Mouse (Mus musculus) hindbrain, embryonic 10.5 days (tissue): ENCODE measurements around the gene Wdr61. TPM values are rescaled to one million over a fixed set of nuclear protein-coding genes. Genes with fewer than 3 reads are reported as not detected.
"Not testable (repeated sequence)": the region's sequence is repeated elsewhere in the genome, so short reads cannot be mapped to it uniquely, and the experiment has no call there.

Source experiments
- DNase-seq: peaks from one replicate; pipeline ENCODE4 v3.0.0-alpha.2; 2017; ENCODE audit warnings: low spot score
- H3K27ac ChIP-seq: fragments of 300-500 bp; sonication (generic); 2 replicates; pipeline ENCODE4 v1.5.1; 2016; ENCODE audit warnings: mild to moderate bottlenecking, moderate library complexity
- H3K27me3 ChIP-seq: fragments of 300-500 bp; sonication (generic); 2 replicates; pipeline ENCODE4 v1.6.1; 2016; ENCODE audit warnings: mild to moderate bottlenecking; ENCODE audit not compliant: poor library complexity, insufficient read depth, severe bottlenecking
- H3K36me3 ChIP-seq: fragments of 300-500 bp; sonication (generic); 2 replicates; pipeline ENCODE4 v1.6.1; 2016; ENCODE audit warnings: mild to moderate bottlenecking, moderate library complexity
- H3K4me1 ChIP-seq: fragments of 300-500 bp; sonication (generic); replicated peaks from 2 replicates; pipeline ENCODE4 v1.6.1; 2016; ENCODE audit warnings: mild to moderate bottlenecking
- H3K4me3 ChIP-seq: fragments of 300-500 bp; sonication (generic); 2 replicates; pipeline ENCODE4 v1.5.1; 2016; ENCODE audit warnings: mild to moderate bottlenecking, moderate library complexity
- H3K9me3 ChIP-seq: fragments of 300-500 bp; sonication (generic); 2 replicates; pipeline ENCODE4 v1.6.1; 2016; ENCODE audit warnings: mild to moderate bottlenecking, moderate library complexity
- WGBS: fragments of 180-500 bp; shearing (Covaris S2); methylation state at CpG from one replicate; pipeline ENCODE4 v1.1.7; 2016; 5-methylcytosine and 5-hydroxymethylcytosine counted together
- polyA plus RNA-seq: library from polyadenylated mRNA; unstranded; fragments of >200 nt; fragmentation: Nextera tagmentation; extraction: Ambion mirVana; gene quantifications from 2 replicates; pipeline ENCODE4 v1.2.1, GENCODE M21; 2016

Gene Wdr61
- polyA plus RNA-seq, 1 experiment from 2014 or later = 150 TPM

DNA sequence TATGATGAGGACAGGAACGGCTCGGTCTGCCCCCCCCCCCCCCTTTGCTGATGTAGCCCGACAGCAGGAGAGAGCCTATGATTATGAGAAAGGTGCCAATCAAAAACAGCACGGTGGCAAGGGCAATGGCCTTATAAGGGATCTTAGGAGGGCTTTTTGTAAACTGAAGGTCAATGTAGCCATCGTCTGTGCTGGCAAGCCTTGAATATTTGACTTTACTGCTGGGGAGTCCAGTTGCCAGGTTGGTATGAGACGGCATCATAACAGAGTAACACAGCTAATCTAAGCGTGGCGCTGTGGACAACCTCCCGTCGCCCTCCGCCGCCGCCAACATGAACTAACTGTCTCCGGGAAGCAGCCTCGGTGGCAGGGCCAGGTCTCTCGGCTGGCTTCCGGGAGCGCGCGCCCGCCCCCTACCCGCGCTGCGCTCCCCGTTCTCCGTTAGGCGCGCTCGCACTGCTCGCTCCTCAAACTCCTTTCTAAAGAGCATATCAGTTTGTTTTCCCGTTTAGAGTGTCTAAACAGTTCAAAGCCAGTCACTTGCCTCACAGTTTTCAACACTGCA is 43.0 kb downstream of the Wdr61 start:
- peak; percentile 33 for DNase-seq
- not testable (repeated sequence) for H3K9me3 ChIP-seq, H3K36me3 ChIP-seq
- 7% methylated on average over 31 of the region's 31 CpGs for WGBS
- Histone ChIP-seq H3K27ac (peak overlapping the region; percentile 1; the same call in 1 of the 2 replicates), H3K4me1 (peaks cover 19% of the 10 kb centered on the region), H3K4me3 (peak overlapping the region; percentile 46), H3K27me3 (peaks cover 31% of the 10 kb centered on the region)

DNA sequence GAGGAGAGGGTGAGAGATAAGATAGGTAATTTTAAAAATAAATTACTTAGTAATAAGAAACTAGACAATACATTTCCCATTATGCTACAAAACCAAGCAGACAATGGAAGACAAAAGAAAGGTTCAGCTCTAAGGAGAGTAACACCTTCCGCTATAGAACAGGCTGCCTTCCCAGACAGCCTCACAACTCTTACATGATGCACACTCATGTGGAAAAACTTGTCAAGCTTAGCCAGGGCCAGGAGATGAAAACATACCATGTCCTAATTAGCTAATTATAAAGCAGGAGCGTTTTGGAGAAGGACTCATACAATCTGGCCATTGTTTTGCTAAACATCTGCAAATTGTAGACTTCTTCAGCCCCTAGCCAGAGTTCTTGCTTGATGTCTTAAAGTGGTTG is 43.6 kb downstream of the Wdr61 start:
- not testable (repeated sequence) for H3K36me3 ChIP-seq, H3K4me3 ChIP-seq, H3K9me3 ChIP-seq, DNase-seq, H3K27ac ChIP-seq
- H3K4me1 ChIP-seq = peaks cover 19% of the 10 kb centered on the region
- 81% methylated on average over 2 of the region's 2 CpGs for WGBS
- peaks cover 24% of the 10 kb centered on the region for H3K27me3 ChIP-seq

DNA sequence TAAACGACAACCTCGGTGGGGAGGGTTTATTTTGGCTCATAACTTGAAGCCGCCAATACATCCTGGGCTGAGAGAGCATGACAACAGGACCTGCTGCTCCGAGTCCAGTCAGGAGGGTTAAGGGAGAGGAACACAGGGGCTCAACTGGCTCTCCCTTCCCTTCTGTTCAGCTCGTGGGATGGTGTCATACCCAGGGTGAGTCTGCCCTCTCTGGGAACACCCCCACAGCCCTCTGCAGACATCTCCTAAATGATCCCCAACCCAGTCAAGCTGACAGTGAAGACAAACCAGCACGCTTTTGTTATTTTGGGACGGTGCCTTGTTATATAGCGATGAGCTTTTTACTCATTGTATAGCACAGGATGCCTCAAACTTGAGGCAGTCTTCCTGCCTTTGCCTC is 44.9 kb downstream of the Wdr61 start:
- Histone ChIP-seq H3K27ac (no peak overlapping the region), H3K9me3 (no peaks in the 10 kb centered on the region), H3K4me3 (no peak overlapping the region), H3K4me1 (peaks cover 19% of the 10 kb centered on the region), H3K27me3 (peaks cover 16% of the 10 kb centered on the region), H3K36me3 (no peaks in the 10 kb centered on the region)
- WGBS = 79% methylated on average over 8 of the region's 8 CpGs
- DNase-seq = no peak

DNA sequence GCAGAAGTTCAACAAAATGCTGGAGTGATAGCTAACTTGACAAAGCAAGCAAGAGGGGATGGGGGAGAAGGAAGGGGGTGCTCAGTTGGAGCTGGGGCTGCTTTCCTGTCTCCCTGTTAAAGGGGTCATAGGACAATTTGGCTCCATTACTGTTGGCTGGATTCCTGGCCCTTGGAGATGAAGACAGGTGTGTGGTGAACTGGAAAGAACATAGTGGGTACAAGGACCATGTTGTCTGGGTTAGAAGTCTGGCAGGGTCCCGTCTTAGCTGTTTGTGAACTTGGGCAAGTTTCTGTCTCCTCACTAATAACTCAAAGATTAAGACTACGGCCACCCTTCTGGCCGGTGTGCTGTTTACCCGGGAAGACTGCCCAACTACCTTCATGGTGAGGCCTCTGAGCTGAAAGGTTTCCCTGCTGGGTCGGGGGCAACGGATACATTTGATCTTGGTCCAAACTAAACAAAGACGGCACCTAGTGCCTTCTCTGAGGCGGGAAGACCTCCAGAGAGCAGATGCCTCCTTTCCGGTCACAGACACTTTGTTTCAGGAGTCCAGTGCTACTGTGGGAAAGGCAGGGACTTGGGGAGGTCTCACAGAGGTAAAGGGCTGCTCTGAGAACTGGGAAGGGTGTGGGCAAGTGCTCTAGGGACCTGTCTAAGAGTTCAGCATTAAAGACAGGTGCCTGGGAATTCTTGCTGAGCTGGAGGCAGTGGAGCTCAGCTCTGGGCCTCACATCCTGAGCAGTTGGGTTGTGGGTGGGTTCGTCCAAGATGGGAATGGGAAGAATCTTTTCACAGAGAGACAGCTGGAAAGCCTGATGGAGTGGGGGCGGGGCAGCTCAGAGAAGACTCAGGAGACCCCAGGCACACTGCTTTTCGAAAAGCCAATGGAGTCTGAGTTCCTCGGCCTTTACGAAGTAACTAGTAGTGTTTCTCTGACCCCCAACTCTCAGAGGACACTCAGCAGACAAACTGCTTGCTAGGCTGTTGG is 46.8 kb downstream of the Wdr61 start:
- Histone ChIP-seq H3K27me3 (peaks cover 13% of the 10 kb centered on the region), H3K4me1 (peaks cover 19% of the 10 kb centered on the region), H3K9me3 (no peaks in the 10 kb centered on the region), H3K36me3 (no peaks in the 10 kb centered on the region), H3K4me3 (no peak overlapping the region), H3K27ac (peak overlapping the region; percentile 59; the same call in 1 of the 2 replicates)
- 65% methylated on average over 14 of the region's 14 CpGs for WGBS
- no peak for DNase-seq

DNA sequence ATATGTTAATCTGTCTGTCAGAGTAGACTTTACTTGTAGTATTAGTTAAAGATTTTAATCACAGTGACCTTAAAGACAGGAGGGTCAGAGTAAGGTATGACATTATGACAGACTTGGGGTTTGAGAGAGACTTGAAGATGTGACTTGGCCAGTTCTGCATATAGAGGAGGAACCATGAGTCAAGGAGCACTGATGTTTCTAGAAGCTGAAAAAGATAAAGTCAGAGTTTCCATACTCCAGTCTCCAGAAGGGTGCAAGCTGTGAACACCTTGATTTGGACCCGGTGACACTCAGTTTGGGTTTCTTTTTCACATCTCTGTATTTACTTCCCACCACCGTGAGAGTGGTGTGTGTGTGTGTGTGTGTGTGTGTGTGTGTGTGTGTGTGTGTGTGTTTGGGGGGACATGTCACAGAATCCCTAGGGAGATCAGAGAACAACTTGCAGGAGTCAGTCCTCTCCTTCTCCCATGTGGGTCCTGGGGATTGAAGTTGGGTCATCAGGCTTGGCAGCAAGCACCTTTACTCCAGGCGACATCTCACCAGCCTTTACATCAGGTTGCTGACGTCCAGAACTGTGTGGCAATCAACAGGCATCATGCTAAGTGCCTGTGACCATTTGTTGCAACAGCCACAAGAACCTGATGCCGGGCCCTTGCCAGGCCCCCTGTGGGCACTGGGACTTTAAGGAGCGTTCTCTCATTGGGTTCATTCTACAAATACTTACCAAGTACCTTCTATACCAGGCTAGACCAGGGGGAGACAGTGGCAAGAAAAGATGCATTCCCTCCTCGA is 50.3 kb downstream of the Wdr61 start:
- Histone ChIP-seq H3K4me3 (no peak overlapping the region), H3K36me3 (no peaks in the 10 kb centered on the region), H3K4me1 (peaks cover 9% of the 10 kb centered on the region; the same call in 1 of the 2 replicates), H3K27me3 (no peaks in the 10 kb centered on the region), H3K27ac (no peak overlapping the region), H3K9me3 (no peaks in the 10 kb centered on the region)
- WGBS = 70% methylated on average over 7 of the region's 7 CpGs
- no peak for DNase-seq

DNA sequence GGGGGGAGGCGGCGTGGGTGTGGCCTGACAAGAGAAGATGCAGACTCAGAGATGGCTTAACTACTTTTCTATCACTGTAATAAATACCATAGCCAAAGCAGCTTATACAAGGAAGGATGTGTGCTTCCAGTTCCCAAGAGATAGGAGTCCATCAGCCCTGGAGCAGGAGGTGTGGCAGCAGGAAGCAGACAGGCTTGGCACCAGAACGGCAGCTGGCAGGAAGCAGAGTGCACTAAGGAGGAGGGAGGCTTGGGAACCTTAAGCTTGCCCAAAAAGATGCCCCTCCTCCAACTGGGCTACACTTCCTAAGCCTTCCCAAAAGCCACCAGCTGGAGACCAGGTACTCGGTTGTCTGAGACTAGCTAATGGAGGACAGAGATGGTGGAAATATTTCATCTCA is 51.5 kb downstream of the Wdr61 start:
- Histone ChIP-seq H3K27ac (no peak overlapping the region), H3K4me1 (peaks cover 4% of the 10 kb centered on the region; the same call in 1 of the 2 replicates), H3K9me3 (no peaks in the 10 kb centered on the region), H3K27me3 (no peaks in the 10 kb centered on the region), H3K36me3 (no peaks in the 10 kb centered on the region), H3K4me3 (no peak overlapping the region)
- no peak for DNase-seq
- WGBS = 78% methylated on average over 4 of the region's 4 CpGs

DNA sequence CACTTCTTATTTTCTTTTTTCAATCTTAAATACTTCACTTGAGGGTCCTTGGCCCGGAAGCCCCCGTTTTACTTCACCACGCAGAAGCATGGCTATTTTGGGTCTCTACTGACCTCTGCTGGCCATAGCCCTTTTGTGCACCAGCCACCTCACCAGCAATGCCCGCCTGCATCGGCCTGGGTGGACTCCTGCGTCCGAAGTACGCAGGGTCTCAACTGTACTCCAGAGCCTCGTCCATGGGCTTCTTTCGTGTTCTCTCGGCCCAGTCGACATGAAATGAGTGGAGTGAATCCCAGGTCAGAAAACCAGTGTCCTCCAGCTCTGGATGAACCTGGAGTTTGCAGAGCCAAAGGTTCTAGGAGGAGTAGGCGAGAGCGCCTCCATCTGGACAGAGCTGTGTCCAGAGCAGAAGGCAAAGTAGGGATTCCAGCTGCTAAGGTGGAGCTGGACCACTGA is 57.8 kb downstream of the Wdr61 start:
- 0 out of 2 replicates have a peak, but pooled peaks cover 3% of the 10 kb centered on the region for H3K27me3 ChIP-seq
- WGBS = 2% methylated on average over 14 of the region's 14 CpGs
- H3K36me3 ChIP-seq = no peaks in the 10 kb centered on the region
- DNase-seq = peak; percentile 87
- peak overlapping the region; percentile 83 for H3K27ac ChIP-seq
- no peaks in the 10 kb centered on the region for H3K9me3 ChIP-seq
- H3K4me3 ChIP-seq = peak overlapping the region; percentile 50
- H3K4me1 ChIP-seq = no peaks in the 10 kb centered on the region; the same call in 1 of the 2 replicates

DNA sequence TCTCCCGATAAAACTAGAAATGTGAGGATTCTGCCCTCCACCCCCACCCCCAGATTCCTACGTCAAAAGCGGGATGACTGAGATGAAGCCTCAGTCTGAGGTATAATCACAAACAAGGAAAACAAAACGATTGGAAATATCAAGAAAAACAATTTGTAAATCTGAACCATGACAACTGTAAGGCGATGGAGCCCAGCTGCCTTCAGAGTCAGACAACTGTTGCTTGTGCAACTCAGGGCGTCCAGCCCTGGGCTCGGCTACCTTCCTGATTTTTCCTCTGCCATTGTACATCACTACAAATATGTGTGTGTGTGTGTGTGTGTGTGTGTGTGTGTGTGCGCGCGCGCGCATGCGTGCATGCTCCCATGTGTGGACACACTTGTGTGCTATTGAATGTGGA is 60.4 kb downstream of the Wdr61 start:
- no peak overlapping the region for H3K27ac ChIP-seq
- H3K9me3 ChIP-seq = no peaks in the 10 kb centered on the region
- no peaks in the 10 kb centered on the region for H3K36me3 ChIP-seq
- H3K27me3 ChIP-seq = 0 out of 2 replicates have a peak, but pooled peaks cover 3% of the 10 kb centered on the region
- no peak for DNase-seq
- no peaks in the 10 kb centered on the region; the same call in 1 of the 2 replicates for H3K4me1 ChIP-seq
- no peak overlapping the region for H3K4me3 ChIP-seq
- WGBS = 91% methylated on average over 13 of the region's 13 CpGs

DNA sequence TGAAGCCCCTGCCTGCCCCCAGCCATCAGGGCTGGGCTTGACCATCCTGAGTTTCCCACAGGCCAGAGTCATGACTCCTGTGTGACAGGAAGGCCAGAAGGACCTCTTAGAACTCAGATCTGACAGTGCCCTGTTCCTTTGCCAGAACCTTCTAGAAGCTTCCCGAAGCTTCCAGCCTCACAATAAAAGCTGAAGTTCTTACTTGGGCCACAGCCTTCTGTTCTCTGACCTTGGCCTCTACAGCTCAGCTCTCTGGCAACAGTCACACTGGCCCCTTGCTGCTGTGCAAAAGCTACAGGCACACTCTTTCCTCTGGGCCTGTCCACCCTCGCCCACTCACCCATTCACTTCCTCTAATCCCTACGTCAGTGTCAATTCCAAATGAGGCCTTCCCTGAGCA is 62.4 kb downstream of the Wdr61 start:
- no peaks in the 10 kb centered on the region for H3K27me3 ChIP-seq
- no peaks in the 10 kb centered on the region for H3K9me3 ChIP-seq
- no peaks in the 10 kb centered on the region; the same call in 1 of the 2 replicates for H3K4me1 ChIP-seq
- H3K36me3 ChIP-seq = no peaks in the 10 kb centered on the region
- WGBS = 89% methylated on average over 3 of the region's 3 CpGs
- no peak overlapping the region for H3K27ac ChIP-seq
- DNase-seq = no peak
- no peak overlapping the region for H3K4me3 ChIP-seq

DNA sequence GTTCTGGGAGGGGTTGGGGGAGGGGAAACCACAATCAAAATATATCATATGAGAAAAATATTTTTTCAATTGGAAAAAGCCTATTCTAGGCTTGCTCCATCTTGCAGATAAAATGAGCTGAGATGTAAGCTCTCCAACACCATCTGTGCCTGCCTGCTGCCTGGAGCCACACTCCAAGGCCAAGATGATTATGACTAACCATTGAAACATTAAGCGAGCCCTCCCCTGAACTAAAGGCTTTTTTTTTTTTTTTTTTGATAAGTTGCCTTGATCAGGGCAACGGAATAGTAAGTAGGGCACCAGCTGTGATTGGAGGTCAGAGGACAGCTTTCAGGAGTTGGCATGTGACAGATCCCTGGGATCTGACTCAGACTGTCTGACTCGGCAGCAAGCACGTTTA is 65.9 kb downstream of the Wdr61 start:
- no peak overlapping the region for H3K27ac ChIP-seq
- no peaks in the 10 kb centered on the region for H3K4me1 ChIP-seq
- no peak for DNase-seq
- H3K36me3 ChIP-seq = no peaks in the 10 kb centered on the region
- H3K27me3 ChIP-seq = no peaks in the 10 kb centered on the region
- 57% methylated on average over 4 of the region's 4 CpGs for WGBS
- H3K9me3 ChIP-seq = no peaks in the 10 kb centered on the region
- no peak overlapping the region for H3K4me3 ChIP-seq

DNA sequence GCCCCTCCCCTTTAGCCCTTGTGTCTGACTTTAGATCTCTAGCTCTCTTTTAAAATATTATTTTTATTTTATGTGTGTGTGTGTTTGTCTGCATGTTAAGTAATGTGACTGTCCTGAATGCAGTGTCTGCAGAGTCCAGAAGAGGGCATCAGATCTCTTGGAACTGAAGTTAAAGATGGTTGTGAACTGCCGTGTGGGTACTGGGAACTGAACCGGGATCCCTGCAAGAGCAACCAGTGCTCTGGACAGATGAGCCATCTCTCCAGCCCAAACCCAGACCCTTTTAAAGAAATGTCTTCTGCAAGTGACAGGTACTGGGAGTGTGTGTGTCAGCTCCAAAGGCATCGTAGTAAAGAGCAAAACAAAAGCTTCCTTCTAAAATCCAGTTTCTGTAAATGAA is 68.2 kb downstream of the Wdr61 start:
- no peak overlapping the region for H3K4me3 ChIP-seq
- peaks cover 14% of the 10 kb centered on the region for H3K4me1 ChIP-seq
- 92% methylated on average over 3 of the region's 3 CpGs for WGBS
- H3K9me3 ChIP-seq = no peaks in the 10 kb centered on the region
- H3K27me3 ChIP-seq = no peaks in the 10 kb centered on the region
- no peak for DNase-seq
- no peaks in the 10 kb centered on the region for H3K36me3 ChIP-seq
- no peak overlapping the region for H3K27ac ChIP-seq
